Mouse (Mus musculus): ENCODE results near the gene Xkr7.

DNA sequence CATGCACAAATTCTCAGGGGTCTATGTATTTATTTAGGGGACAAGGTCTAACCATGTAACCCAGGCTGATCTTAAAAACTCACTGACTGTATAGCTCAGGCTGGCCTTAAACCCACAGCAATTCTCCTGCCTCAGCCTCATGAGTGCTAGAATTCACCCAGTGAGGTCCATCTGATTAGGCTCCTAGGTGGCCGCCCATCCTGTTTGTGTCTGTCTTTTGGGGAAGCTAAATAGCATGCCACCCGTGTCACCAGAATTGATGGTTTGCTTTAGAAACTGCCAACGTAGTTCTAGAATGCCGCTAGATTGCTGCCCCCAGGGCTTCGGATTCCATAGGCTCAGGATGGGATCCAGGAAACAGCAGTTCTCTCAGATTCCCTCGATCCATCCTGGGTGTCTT is 35.3 kb downstream of the Xkr7 start:
- TF ChIP-seq CTCF (IDR thresholded peaks at IDR 0.05; ENCODE audit: low read depth, low read length) = no peak
- no peak for TF ChIP-seq POLR2A (IDR thresholded peaks at IDR 0.05; ENCODE audit: insufficient read depth, low read length)

All from ES-Bruce4 (cell line).